Mouse (Mus musculus) T-cell, adult 2 months (primary cell): ENCODE data around the gene Eda.

Source experiments
- DNase-seq: peaks from one replicate; pipeline ENCODE4 v3.0.0; 2022; ENCODE audit warnings: low spot score

Gene Eda

GRCm38 (mm10) chrX:99975250-99975984 lies at the start of gene Eda:
TSS of gene Eda (plus strand) at chrX:99975606.
- no peak for DNase-seq

DNA sequence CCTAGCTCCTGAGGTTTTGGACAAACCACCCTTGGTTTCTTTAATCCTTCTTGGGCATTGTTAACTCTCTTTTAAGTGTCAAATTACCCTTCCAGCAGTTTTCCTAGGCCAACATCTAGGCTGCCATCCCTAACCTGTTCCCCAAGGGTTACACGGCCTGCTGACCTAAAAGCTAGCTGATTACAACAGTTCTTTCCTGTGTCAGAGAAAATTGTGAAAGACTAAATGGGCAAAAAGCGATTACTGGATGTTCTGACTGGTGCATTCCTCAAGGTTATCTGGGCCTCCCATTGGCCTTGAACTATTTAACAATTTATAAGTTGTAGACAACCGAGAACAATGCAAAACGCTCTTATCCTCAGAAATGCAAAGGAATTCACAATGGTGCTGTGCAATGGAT lies 14.4 kb upstream of the Eda start:
- DNase-seq: no peak

DNA sequence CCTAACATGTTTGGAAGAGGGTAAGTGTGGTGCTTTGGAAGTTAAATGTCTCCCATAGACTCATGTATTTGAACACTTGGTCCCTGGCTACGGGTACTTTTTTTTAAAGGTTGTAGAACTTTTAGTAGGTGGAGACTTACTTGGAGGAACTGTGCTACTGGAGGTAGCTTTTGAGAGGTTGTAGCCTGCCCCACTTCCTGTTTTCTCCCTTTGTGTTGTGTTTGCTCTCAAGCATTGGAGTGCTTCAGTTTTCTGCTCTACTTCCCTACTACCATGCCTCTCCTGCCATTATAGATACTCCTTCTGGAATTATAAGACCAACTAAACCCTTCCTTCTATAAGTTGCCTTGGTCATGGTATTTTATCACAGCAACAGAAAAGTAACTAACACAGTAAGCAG lies 5.3 kb upstream of the Eda start:
- DNase-seq: no peak

- no peak for DNase-seq
These were observed 1.0 kb upstream of the Eda start for GRCm38 (mm10) chrX:99974381-99974780.

DNA sequence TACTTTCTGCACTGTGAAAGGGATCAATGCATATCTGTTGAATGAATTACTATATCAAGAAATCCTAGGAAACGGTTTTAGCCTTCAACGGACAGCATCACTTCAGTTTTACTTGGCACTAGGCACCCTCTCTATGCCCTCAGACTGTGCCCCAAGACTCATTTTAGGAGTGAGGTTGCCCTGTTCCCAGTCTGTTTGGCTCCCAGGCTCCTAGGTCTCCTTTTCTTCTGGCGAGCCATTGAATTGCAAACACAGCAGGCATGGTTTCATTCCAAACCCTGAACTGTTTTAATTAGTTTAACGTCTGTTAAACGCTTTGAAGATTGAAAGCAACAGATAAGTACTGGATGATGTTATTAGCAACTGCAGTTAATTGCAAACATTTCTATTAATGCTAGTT lies 603 bp upstream of the Eda start:
- DNase-seq: no peak

DNA sequence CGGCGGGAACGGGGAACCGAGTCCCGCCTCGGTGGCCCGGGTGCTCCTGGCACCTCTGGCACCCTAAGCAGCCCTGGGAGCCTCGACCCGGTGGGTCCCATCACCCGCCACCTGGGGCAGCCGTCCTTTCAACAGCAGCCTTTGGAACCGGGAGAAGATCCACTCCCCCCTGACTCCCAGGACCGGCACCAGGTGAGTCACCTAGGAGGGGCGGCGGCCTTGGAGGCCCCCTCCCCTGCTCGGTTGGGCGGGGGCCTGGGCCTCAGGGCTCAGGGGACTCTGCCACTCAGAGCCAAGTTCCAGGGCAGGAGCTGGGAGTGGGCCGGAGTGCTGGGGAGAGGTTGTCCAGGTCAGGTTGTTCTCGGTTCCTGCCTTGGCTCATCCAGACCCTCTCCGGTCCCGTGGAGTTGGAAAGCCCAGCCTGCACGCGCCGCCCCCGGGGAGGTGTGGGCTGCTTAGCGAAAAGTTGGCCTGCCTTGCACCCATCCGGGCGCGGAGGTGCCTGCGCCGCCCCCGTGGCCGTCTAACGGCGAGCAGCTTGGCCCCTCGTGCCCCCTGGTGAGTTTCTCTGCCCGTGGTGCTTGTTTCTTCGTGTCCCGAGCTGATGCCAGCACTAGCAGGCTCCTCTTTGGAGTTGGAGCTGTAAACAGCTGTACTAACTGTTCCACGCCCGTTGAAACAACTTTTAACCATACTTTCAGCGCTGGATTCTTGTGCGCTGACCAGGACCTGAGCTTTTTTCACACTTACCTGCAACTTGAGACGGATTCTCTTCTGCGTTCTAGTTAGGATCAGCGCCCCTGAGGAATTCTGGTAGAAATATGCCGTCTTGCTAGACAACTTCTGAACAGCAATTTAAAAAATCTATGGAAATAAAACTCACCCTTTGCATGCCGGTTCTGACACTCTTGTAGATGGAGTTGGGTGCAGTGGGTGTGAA lies 849 bp downstream of the Eda start:
- no peak for DNase-seq

DNA sequence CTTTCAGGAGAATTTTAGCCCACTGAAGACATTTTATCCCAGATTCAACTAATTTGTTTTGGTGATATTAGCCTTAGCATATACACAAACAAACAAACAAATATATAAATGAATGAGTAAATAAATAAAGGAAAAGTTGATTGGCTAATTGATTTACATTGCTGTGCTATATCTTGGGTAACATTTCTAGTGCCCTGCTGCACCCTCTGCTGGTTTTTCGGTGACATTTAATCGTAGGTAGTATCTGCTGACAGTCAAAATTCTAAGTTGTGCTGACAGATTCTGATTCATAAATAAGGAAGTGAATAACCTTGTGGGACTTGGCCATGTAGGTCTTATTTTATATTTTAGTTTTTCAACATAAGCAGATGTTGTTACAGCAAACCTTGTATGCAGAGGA lies 2.9 kb downstream of the Eda start:
- DNase-seq: no peak

DNA sequence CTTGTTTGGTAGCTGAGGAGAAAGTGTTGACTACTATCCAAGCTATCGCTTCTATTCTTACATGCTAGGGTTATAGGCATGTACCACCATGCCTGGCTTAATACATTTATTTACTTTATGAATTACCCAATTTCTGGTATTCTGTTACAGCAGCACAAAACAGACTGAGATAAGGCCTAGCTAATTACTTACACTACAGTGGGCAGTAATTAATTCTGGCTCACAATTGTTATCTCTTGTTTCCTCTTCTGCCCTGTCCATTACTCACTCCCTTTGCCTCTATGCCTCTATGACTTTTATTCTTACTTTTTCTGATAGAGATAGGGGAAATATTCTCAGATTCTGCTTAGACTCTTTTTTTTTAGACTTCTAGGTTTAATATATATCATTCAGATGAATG lies 18.0 kb downstream of the Eda start:
- DNase-seq: no peak

GRCm38 (mm10) chrX:99999342-99999741 lies 23.9 kb downstream of the Eda start:
- no peak for DNase-seq

- DNase-seq: no peak
These were observed 143.0 kb downstream of the Eda start for GRCm38 (mm10) chrX:100118362-100118761.

GRCm38 (mm10) chrX:100195286-100195685 lies 219.9 kb downstream of the Eda start:
- DNase-seq: no peak

GRCm38 (mm10) chrX:100313652-100314051 lies 338.2 kb downstream of the Eda start:
- no peak for DNase-seq

GRCm38 (mm10) chrX:100314172-100314902 lies 338.9 kb downstream of the Eda start:
- DNase-seq: no peak

- DNase-seq: no peak
These were observed 365.3 kb downstream of the Eda start for GRCm38 (mm10) chrX:100340687-100341086.

GRCm38 (mm10) chrX:100344433-100344832 lies 369.0 kb downstream of the Eda start:
- DNase-seq: no peak

GRCm38 (mm10) chrX:100356974-100357373 lies 381.6 kb downstream of the Eda start:
- DNase-seq: no peak

DNA sequence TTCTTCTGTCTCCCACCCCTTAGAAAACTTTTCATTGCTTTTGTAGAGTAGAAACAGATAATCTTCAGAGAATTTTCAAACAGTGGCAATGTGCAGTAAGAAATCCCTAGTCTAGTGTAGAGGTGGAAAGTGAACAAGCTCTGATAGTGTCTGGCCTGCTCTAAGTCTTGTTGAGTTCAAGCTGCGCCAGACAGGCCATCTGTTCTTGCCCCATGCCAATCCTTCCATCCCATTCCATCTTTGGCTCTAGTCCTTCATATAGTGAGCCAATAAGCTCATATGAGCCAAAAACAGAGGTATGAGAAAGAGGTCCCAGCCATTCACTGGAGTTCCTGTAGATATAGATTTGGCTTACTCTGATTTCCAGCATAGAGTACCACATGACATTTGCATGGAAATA lies 414.5 kb downstream of the Eda start:
- no peak for DNase-seq

- DNase-seq: no peak
These were observed 416.9 kb downstream of the Eda start for GRCm38 (mm10) chrX:100392304-100392703.

- DNase-seq: no peak
These were observed 418.9 kb downstream of the Eda start for GRCm38 (mm10) chrX:100394223-100394861.

DNA sequence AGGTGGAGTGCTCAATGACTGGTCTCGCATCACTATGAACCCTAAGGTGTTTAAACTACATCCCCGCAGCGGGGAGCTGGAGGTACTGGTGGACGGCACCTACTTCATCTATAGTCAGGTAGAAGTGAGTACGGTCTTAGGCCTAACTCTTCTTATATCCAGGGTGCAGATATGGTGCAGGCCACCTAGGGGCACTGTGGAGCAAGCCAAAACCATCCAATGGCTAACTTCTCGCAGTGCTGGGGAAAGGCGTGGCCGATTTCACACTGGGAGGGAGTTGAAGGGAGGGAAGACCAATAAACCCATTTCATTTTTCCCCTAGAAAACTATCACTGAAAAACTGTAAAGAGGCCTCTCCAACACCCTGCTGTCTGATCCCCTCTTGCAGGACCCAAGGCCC lies 419.6 kb downstream of the Eda start:
- DNase-seq: no peak

DNA sequence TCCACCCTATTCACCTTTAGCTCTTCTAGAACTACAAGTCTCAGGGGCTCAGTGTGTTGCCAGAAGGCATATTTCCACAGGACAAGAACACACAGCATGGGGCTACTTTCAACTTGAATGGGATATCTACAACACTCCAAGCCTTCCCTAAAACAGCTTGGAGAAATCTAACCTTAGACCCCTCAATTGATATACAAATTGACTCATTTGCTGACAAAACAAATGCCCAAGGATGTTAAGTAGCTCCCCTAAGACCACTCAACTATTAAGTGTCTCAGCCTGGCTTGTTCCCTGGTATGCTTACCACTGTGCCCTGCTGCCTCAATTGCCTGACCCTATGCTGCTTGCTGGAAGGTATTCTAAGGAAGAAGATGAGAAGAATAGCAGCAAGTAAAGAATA lies 425.5 kb downstream of the Eda start:
- no peak for DNase-seq

GRCm38 (mm10) chrX:100401657-100402056 lies 426.3 kb downstream of the Eda start:
- DNase-seq: no peak
